8 mouse cellular contexts compared by ENCODE assay signal in genomic region chr10:117149942-117150617, GRCm38 (mm10). TPM values are rescaled to one million over a fixed set of nuclear protein-coding genes. Genes with fewer than 3 reads are reported as not detected.
A peak's percentile ranks its signal among the peaks of the same experiment; 100 is the strongest.
DNase-seq lines count a peak whose midpoint lies in the region; ATAC-seq and TF ChIP-seq lines count a peak whose summit lies in the region.

No protein-coding gene starts in this region.

- TF ChIP-seq POLR2A in heart, adult 2 months (IDR thresholded peaks at IDR 0.05; ENCODE audit: insufficient read depth, low read depth, low read length): no peak
- no peak for TF ChIP-seq POLR2A in bone marrow macrophage, adult 2 months (IDR thresholded peaks at IDR 0.05; ENCODE audit: borderline replicate concordance, low read depth, low read length)

- peaks cover 10% of the 10 kb centered on the region for H3K4me1 ChIP-seq in heart, adult 2 months (ENCODE audit: control insufficient read depth, insufficient read depth, low read length)
- peaks cover 16% of the 10 kb centered on the region for H3K4me1 ChIP-seq in bone marrow macrophage, adult 2 months (ENCODE audit: control insufficient read depth, insufficient read depth, low read length)
- peaks cover 29% of the 10 kb centered on the region for H3K4me1 ChIP-seq in intestine, embryonic 15.5 days (replicated peaks)
- H3K4me1 ChIP-seq in liver, postnatal 0 days (ENCODE audit: insufficient read depth): peaks cover 26% of the 10 kb centered on the region
- H3K4me1 ChIP-seq in neural tube, embryonic 15.5 days: peaks cover 43% of the 10 kb centered on the region

- no peaks in the 10 kb centered on the region for H3K27me3 ChIP-seq in heart, adult 2 months (ENCODE audit: control insufficient read depth, insufficient read depth, low read length)
- H3K27me3 ChIP-seq in intestine, embryonic 15.5 days (replicated peaks): no peaks in the 10 kb centered on the region
- H3K27me3 ChIP-seq in liver, postnatal 0 days (ENCODE audit: insufficient read depth, low read length): no peaks in the 10 kb centered on the region
- H3K27me3 ChIP-seq in neural tube, embryonic 15.5 days (replicated peaks): no peaks in the 10 kb centered on the region

- peak; percentile 26 to 43 for DNase-seq in heart, adult 2 months
- DNase-seq in heart, postnatal 10 days: no peak
- DNase-seq in liver, postnatal 0 days: peak; percentile 74
- DNase-seq in yolk sac, embryonic 10.5 days (ENCODE audit: low spot score): peak; percentile 85

- TF ChIP-seq CTCF in heart, adult 2 months (IDR thresholded peaks at IDR 0.05): no peak
- TF ChIP-seq CTCF in bone marrow macrophage, adult 2 months (IDR thresholded peaks at IDR 0.05; ENCODE audit: low read depth, low read length): no peak
- TF ChIP-seq CTCF in liver, postnatal 0 days (IDR thresholded peaks at IDR 0.05; ENCODE audit: low read depth): no peak

- TF ChIP-seq EP300 in heart, adult 2 months (IDR thresholded peaks at IDR 0.05; ENCODE audit: insufficient read depth, low read depth, low read length): no peak
- TF ChIP-seq EP300 in liver, postnatal 0 days (IDR thresholded peaks at IDR 0.05; ENCODE audit: low read depth): peak; percentile 42; the same call in 1 of the 2 replicates

- H3K36me3 ChIP-seq in heart, adult 2 months (ENCODE audit: control insufficient read depth, insufficient read depth, low read length): peaks cover 7% of the 10 kb centered on the region
- no peaks in the 10 kb centered on the region for H3K36me3 ChIP-seq in intestine, embryonic 15.5 days
- no peaks in the 10 kb centered on the region for H3K36me3 ChIP-seq in liver, postnatal 0 days (replicated peaks; ENCODE audit: insufficient read depth, low read length)
- H3K36me3 ChIP-seq in neural tube, embryonic 15.5 days: no peaks in the 10 kb centered on the region

- H3K27ac ChIP-seq in heart, adult 2 months: no peak overlapping the region; the same call in 1 of the 2 replicates
- no peak overlapping the region for H3K27ac ChIP-seq in bone marrow macrophage, adult 2 months (ENCODE audit: insufficient read depth, low read depth, low read length)
- H3K27ac ChIP-seq in intestine, embryonic 15.5 days: peak overlapping the region; percentile 40; the same call in 1 of the 2 replicates
- peak overlapping the region; percentile 60; the same call in 1 of the 2 replicates for H3K27ac ChIP-seq in liver, postnatal 0 days (ENCODE audit: low read depth)
- H3K27ac ChIP-seq in neural tube, embryonic 15.5 days (replicated peaks): 0 out of 2 replicates have a peak overlapping the region, but pooled peaks have one; percentile 3

- intact Hi-C loops in heart, adult 2 months (cut with DNase I): loop anchor here (2.0 to 10.0 kb wide), 6 partner anchors 38 to 198 kb away; partner anchors contain the start of genes Cct2, Rab3ip and Yeats4
- intact Hi-C loops in heart, postnatal 10 days (cut with DNase I): loop anchor here (5.0 kb wide), 2 partner anchors 57 to 83 kb away; no protein-coding TSS in a partner anchor

- ATAC-seq in erythroblast, adult 5-6 weeks (replicated peaks; ENCODE audit: low FRiP score, poor library complexity, severe bottlenecking): peak; percentile 55
- ATAC-seq in intestine, embryonic 15.5 days: peak; percentile 68
- peak; percentile 12 for ATAC-seq in liver, postnatal 0 days
- ATAC-seq in neural tube, embryonic 15.5 days (ENCODE audit: low FRiP score): no peak

- H3K4me3 ChIP-seq in heart, adult 2 months: peak overlapping the region; percentile 40
- H3K4me3 ChIP-seq in bone marrow macrophage, adult 2 months (ENCODE audit: insufficient read depth, low read length): peak overlapping the region; percentile 63
- H3K4me3 ChIP-seq in intestine, embryonic 15.5 days (replicated peaks): peak overlapping the region; percentile 39
- H3K4me3 ChIP-seq in liver, postnatal 0 days (ENCODE audit: low read depth, low read length): peak overlapping the region; percentile 96
- H3K4me3 ChIP-seq in neural tube, embryonic 15.5 days (replicated peaks): peak overlapping the region; percentile 38

- H3K9ac ChIP-seq in heart, adult 2 months (ENCODE audit: low read depth, low read length): peak overlapping the region; percentile 66
- H3K9ac ChIP-seq in intestine, embryonic 15.5 days: peak overlapping the region; percentile 37; the same call in 1 of the 2 replicates
- peak overlapping the region; percentile 56 for H3K9ac ChIP-seq in liver, postnatal 0 days (replicated peaks)
- 0 out of 2 replicates have a peak overlapping the region, but pooled peaks have one; percentile 26 for H3K9ac ChIP-seq in neural tube, embryonic 15.5 days (replicated peaks)

- H3K9me3 ChIP-seq in intestine, embryonic 15.5 days: no peaks in the 10 kb centered on the region
- H3K9me3 ChIP-seq in liver, postnatal 0 days (ENCODE audit: low read length): no peaks in the 10 kb centered on the region
- H3K9me3 ChIP-seq in neural tube, embryonic 15.5 days (replicated peaks): no peaks in the 10 kb centered on the region

- peak overlapping the region; percentile 81 for H3K4me2 ChIP-seq in intestine, embryonic 15.5 days (replicated peaks)
- H3K4me2 ChIP-seq in liver, postnatal 0 days (ENCODE audit: low read depth, low read length): peak overlapping the region; percentile 78
- H3K4me2 ChIP-seq in neural tube, embryonic 15.5 days: peak overlapping the region; percentile 78

- WGBS in heart, adult 2 months: 6% methylated on average over 23 of the region's 23 CpGs
- WGBS in intestine, embryonic 15.5 days: 3% methylated on average over 23 of the region's 23 CpGs
- WGBS in liver, postnatal 0 days (ENCODE audit: insufficient replicate concordance): 3% methylated on average over 23 of the region's 23 CpGs
- WGBS in neural tube, embryonic 15.5 days: 2% methylated on average over 23 of the region's 23 CpGs

- H3K79me2 ChIP-seq in heart, adult 2 months (replicated peaks; ENCODE audit: control insufficient read depth, insufficient read depth, low read length): peaks cover 3% of the 10 kb centered on the region; the same call in 1 of the 2 replicates

RNA-seq across cellular contexts. Expression of gene Frs2, which starts 1.7 kb away (rescaled TPM):
- 10 to 100 TPM; 14.2 to 17.0 TPM for total RNA-seq in heart, adult 2 months (2021)
- polyA plus RNA-seq in heart, adult 2 months (2012; rRNA removed): 13.4 and 26.0 TPM in 2 replicates
- total RNA-seq in heart, postnatal 10 days (2021): 10 to 100 TPM; 22.7 to 22.8 TPM
- polyA plus RNA-seq in bone marrow macrophage, adult 2 months (2012; ENCODE audit: insufficient read depth, insufficient read length, missing spikeins): 18.2 and 20.5 TPM in 2 replicates
- 23.4 and 34.3 TPM in 2 replicates for total RNA-seq in erythroblast, adult 5-6 weeks (2015; ENCODE audit: low replicate concordance)
- total RNA-seq in erythroblast, adult 5-6 weeks (2017; ENCODE audit: low replicate concordance): 24.2 and 34.2 TPM in 2 replicates
- 14.2 and 16.8 TPM in 2 replicates for polyA plus RNA-seq in intestine, embryonic 15.5 days (2015; fragmentation: Nextera tagmentation; extraction: Ambion mirVana)
- polyA plus RNA-seq in liver, postnatal 0 days (2015; fragmentation: Nextera tagmentation; extraction: Ambion mirVana): 7.7 and 8.0 TPM in 2 replicates
- 19.7 and 21.4 TPM in 2 replicates for polyA plus RNA-seq in neural tube, embryonic 15.5 days (2015; fragmentation: Nextera tagmentation; extraction: Ambion mirVana)

Comparison
In these comparisons a context has a peak if more than half of its experiments do, and no peak if none do; other contexts are left out.
1. DNase-seq: peak in heart, adult 2 months (2 of 2), liver, postnatal 0 days (single experiment) and yolk sac, embryonic 10.5 days (single experiment); none in heart, postnatal 10 days (0 of 2).
2. H3K27ac ChIP-seq: peak in intestine, embryonic 15.5 days (single experiment), liver, postnatal 0 days (single experiment) and neural tube, embryonic 15.5 days (single experiment); none in heart, adult 2 months (single experiment) and bone marrow macrophage, adult 2 months (single experiment).
3. H3K4me3 ChIP-seq: peak in every context shown above with its lines; median percentile 96 in liver, postnatal 0 days; 63 in bone marrow macrophage, adult 2 months; 40 in heart, adult 2 months; 39 in intestine, embryonic 15.5 days; 38 in neural tube, embryonic 15.5 days.
4. Peak in every context shown above with its lines, with median percentiles within 50 percentile points of each other: H3K9ac ChIP-seq and H3K4me2 ChIP-seq.